Mouse (Mus musculus) forebrain, embryonic 12.5 days (tissue): Measurements from ENCODE around the gene Sorbs1. TPM values are rescaled to one million over a fixed set of nuclear protein-coding genes. Genes with fewer than 3 reads are reported as not detected.
A peak's percentile ranks its signal among the peaks of the same experiment; 100 is the strongest.

ENCODE experiments used
- ATAC-seq: fragments of 200-750 bp; cut with Nextera tagmentation; 2 replicates; pipeline ENCODE4 v1.8.0; 2017; ENCODE audit warnings: moderate TSS enrichment; ENCODE audit not compliant: low FRiP score
- H3K27ac ChIP-seq: fragments of 300-500 bp; sonication (generic); 2 replicates; pipeline ENCODE4 v1.5.1; 2016; ENCODE audit warnings: mild to moderate bottlenecking
- H3K27me3 ChIP-seq: fragments of 300-500 bp; sonication (generic); 2 replicates; pipeline ENCODE4 v1.6.1; 2016; ENCODE audit warnings: mild to moderate bottlenecking
- H3K36me3 ChIP-seq: fragments of 300-500 bp; sonication (generic); replicated peaks from 2 replicates; pipeline ENCODE4 v1.6.1; 2016; ENCODE audit warnings: mild to moderate bottlenecking
- H3K4me1 ChIP-seq: fragments of 300-500 bp; sonication (generic); 2 replicates; pipeline ENCODE4 v1.6.1; 2016
- H3K4me2 ChIP-seq: fragments of 300-500 bp; sonication (generic); 2 replicates; pipeline ENCODE4 v1.6.1; 2016; ENCODE audit warnings: mild to moderate bottlenecking, moderate library complexity
- H3K4me3 ChIP-seq: fragments of 300-500 bp; sonication (generic); replicated peaks from 2 replicates; pipeline ENCODE4 v1.5.1; 2016; ENCODE audit warnings: mild to moderate bottlenecking
- H3K9ac ChIP-seq: fragments of 300-500 bp; sonication (generic); 2 replicates; pipeline ENCODE4 v1.6.1; 2016; ENCODE audit warnings: mild to moderate bottlenecking
- H3K9me3 ChIP-seq: fragments of 300-500 bp; sonication (generic); 2 replicates; pipeline ENCODE4 v1.6.1; 2016
- WGBS: fragments of 180-500 bp; shearing (Covaris S2); methylation state at CpG from one replicate; pipeline ENCODE4 v1.1.7; 2016; 5-methylcytosine and 5-hydroxymethylcytosine counted together
- polyA plus RNA-seq: library from polyadenylated mRNA; unstranded; fragments of >200 nt; fragmentation: Nextera tagmentation; extraction: Ambion mirVana; gene quantifications from 2 replicates; pipeline ENCODE4 v1.2.1, GENCODE M21; 2016

The Sorbs1 gene
- polyA plus RNA-seq, 1 experiment from 2014 or later, result 69.3 TPM

GRCm38 (mm10) chr19:40429572-40429971 lies 84.0 kb downstream of the Sorbs1 start:
- WGBS, result 86% methylated on average over 3 of the region's 3 CpGs
- no peak for ATAC-seq
- H3K4me3 ChIP-seq, result no peak overlapping the region
- H3K9me3 ChIP-seq, result no peaks in the 10 kb centered on the region
- H3K4me1 ChIP-seq, result peaks cover 22% of the 10 kb centered on the region
- H3K4me2 ChIP-seq, result no peak overlapping the region
- no peaks in the 10 kb centered on the region for H3K27me3 ChIP-seq
- H3K27ac ChIP-seq, result no peak overlapping the region
- H3K36me3 ChIP-seq, result no peaks in the 10 kb centered on the region
- H3K9ac ChIP-seq, result no peak overlapping the region

GRCm38 (mm10) chr19:40429169-40429568 lies 84.4 kb downstream of the Sorbs1 start:
- Histone ChIP-seq H3K9me3 (no peaks in the 10 kb centered on the region), H3K36me3 (no peaks in the 10 kb centered on the region), H3K27ac (0 out of 2 replicates have a peak overlapping the region, but pooled peaks have one; percentile 13), H3K4me2 (no peak overlapping the region), H3K9ac (no peak overlapping the region), H3K27me3 (no peaks in the 10 kb centered on the region), H3K4me1 (peaks cover 18% of the 10 kb centered on the region), H3K4me3 (no peak overlapping the region)
- ATAC-seq, result no peak
- 80% methylated on average over 3 of the region's 3 CpGs for WGBS

- Histone ChIP-seq H3K9ac (no peak overlapping the region), H3K27ac (peak overlapping the region; percentile 65), H3K27me3 (no peaks in the 10 kb centered on the region), H3K4me2 (no peak overlapping the region), H3K9me3 (no peaks in the 10 kb centered on the region), H3K4me1 (peaks cover 11% of the 10 kb centered on the region), H3K36me3 (no peaks in the 10 kb centered on the region), H3K4me3 (no peak overlapping the region)
- 83% methylated on average over 16 of the region's 16 CpGs for WGBS
- ATAC-seq, result peak; percentile 65; the same call in 1 of the 2 replicates
These were observed 87.2 kb downstream of the Sorbs1 start for GRCm38 (mm10) chr19:40426103-40426960.

- H3K4me2 ChIP-seq, result no peak overlapping the region
- H3K27me3 ChIP-seq, result no peaks in the 10 kb centered on the region
- no peak for ATAC-seq
- 78% methylated on average over 5 of the region's 5 CpGs for WGBS
- H3K27ac ChIP-seq, result peak overlapping the region; percentile 33; the same call in 1 of the 2 replicates
- no peaks in the 10 kb centered on the region for H3K36me3 ChIP-seq
- H3K4me3 ChIP-seq, result no peak overlapping the region
- no peaks in the 10 kb centered on the region for H3K9me3 ChIP-seq
- H3K9ac ChIP-seq, result no peak overlapping the region
- H3K4me1 ChIP-seq, result peaks cover 11% of the 10 kb centered on the region
These were observed 88.3 kb downstream of the Sorbs1 start for GRCm38 (mm10) chr19:40425326-40425725.

- H3K27ac ChIP-seq, result 0 out of 2 replicates have a peak overlapping the region, but pooled peaks have one; percentile 32
- peaks cover 5% of the 10 kb centered on the region; the same call in 1 of the 2 replicates for H3K4me1 ChIP-seq
- no peaks in the 10 kb centered on the region for H3K27me3 ChIP-seq
- H3K4me3 ChIP-seq, result no peak overlapping the region
- H3K4me2 ChIP-seq, result no peak overlapping the region
- WGBS, result 51% methylated on average over 7 of the region's 7 CpGs
- no peaks in the 10 kb centered on the region for H3K9me3 ChIP-seq
- no peak overlapping the region for H3K9ac ChIP-seq
- ATAC-seq, result no peak
- H3K36me3 ChIP-seq, result no peaks in the 10 kb centered on the region
These were observed 92.5 kb downstream of the Sorbs1 start for GRCm38 (mm10) chr19:40421037-40421436.

- H3K9me3 ChIP-seq, result no peaks in the 10 kb centered on the region
- H3K27me3 ChIP-seq, result no peaks in the 10 kb centered on the region
- no peak overlapping the region for H3K4me3 ChIP-seq
- ATAC-seq, result no peak
- H3K36me3 ChIP-seq, result no peaks in the 10 kb centered on the region
- peaks cover 12% of the 10 kb centered on the region for H3K4me1 ChIP-seq
- no peak overlapping the region for H3K27ac ChIP-seq
- no peak overlapping the region for H3K4me2 ChIP-seq
- no peak overlapping the region for H3K9ac ChIP-seq
- WGBS, result 83% methylated on average over 7 of the region's 7 CpGs
These were observed 94.3 kb downstream of the Sorbs1 start for GRCm38 (mm10) chr19:40419315-40419714.

- no peak overlapping the region for H3K4me2 ChIP-seq
- H3K4me1 ChIP-seq, result peaks cover 7% of the 10 kb centered on the region
- ATAC-seq, result no peak
- no peaks in the 10 kb centered on the region for H3K27me3 ChIP-seq
- H3K4me3 ChIP-seq, result no peak overlapping the region
- 83% methylated on average over 8 of the region's 8 CpGs for WGBS
- H3K9ac ChIP-seq, result no peak overlapping the region
- H3K27ac ChIP-seq, result no peak overlapping the region
- H3K36me3 ChIP-seq, result no peaks in the 10 kb centered on the region
- H3K9me3 ChIP-seq, result no peaks in the 10 kb centered on the region
These were observed 96.3 kb downstream of the Sorbs1 start for GRCm38 (mm10) chr19:40417155-40417821.

GRCm38 (mm10) chr19:40415725-40416124 lies 97.9 kb downstream of the Sorbs1 start:
- ATAC-seq, result no peak
- WGBS, result 100% methylated on average over 1 of the region's 1 CpGs
- H3K27me3 ChIP-seq, result no peaks in the 10 kb centered on the region

GRCm38 (mm10) chr19:40414798-40415475 lies 98.6 kb downstream of the Sorbs1 start:
- Histone ChIP-seq H3K4me2 (no peak overlapping the region), H3K27ac (peak overlapping the region; percentile 51), H3K9ac (no peak overlapping the region), H3K9me3 (no peaks in the 10 kb centered on the region), H3K36me3 (no peaks in the 10 kb centered on the region), H3K4me3 (no peak overlapping the region), H3K27me3 (no peaks in the 10 kb centered on the region), H3K4me1 (peaks cover 13% of the 10 kb centered on the region)
- 73% methylated on average over 11 of the region's 11 CpGs for WGBS
- no peak; the same call in 1 of the 2 replicates for ATAC-seq

More at GRCm38 (mm10) chr19:40415725-40416124, 97.9 kb downstream of the Sorbs1 start:
- no peak overlapping the region for H3K4me3 ChIP-seq
- H3K36me3 ChIP-seq, result no peaks in the 10 kb centered on the region
- no peak overlapping the region for H3K4me2 ChIP-seq
- no peaks in the 10 kb centered on the region for H3K9me3 ChIP-seq
- no peak overlapping the region for H3K9ac ChIP-seq
- H3K4me1 ChIP-seq, result peaks cover 13% of the 10 kb centered on the region
- H3K27ac ChIP-seq, result no peak overlapping the region

- no peak overlapping the region for H3K4me3 ChIP-seq
- 87% methylated on average over 6 of the region's 6 CpGs for WGBS
- no peaks in the 10 kb centered on the region for H3K9me3 ChIP-seq
- H3K4me2 ChIP-seq, result no peak overlapping the region
- no peaks in the 10 kb centered on the region for H3K27me3 ChIP-seq
- H3K36me3 ChIP-seq, result no peaks in the 10 kb centered on the region
- H3K4me1 ChIP-seq, result peaks cover 13% of the 10 kb centered on the region
- H3K9ac ChIP-seq, result no peak overlapping the region
- no peak overlapping the region for H3K27ac ChIP-seq
- no peak for ATAC-seq
These were observed 99.2 kb downstream of the Sorbs1 start for GRCm38 (mm10) chr19:40414386-40414785.

GRCm38 (mm10) chr19:40411379-40411813 lies 102.2 kb downstream of the Sorbs1 start:
- 46% methylated on average over 6 of the region's 6 CpGs for WGBS
- Histone ChIP-seq H3K27ac (0 out of 2 replicates have a peak overlapping the region, but pooled peaks have one; percentile 36), H3K9me3 (no peaks in the 10 kb centered on the region), H3K4me3 (no peak overlapping the region), H3K9ac (no peak overlapping the region), H3K36me3 (no peaks in the 10 kb centered on the region), H3K4me1 (peaks cover 13% of the 10 kb centered on the region), H3K27me3 (no peaks in the 10 kb centered on the region), H3K4me2 (no peak overlapping the region)
- no peak for ATAC-seq

GRCm38 (mm10) chr19:40410511-40410910 lies 103.1 kb downstream of the Sorbs1 start:
- Histone ChIP-seq H3K4me1 (peaks cover 13% of the 10 kb centered on the region), H3K4me2 (no peak overlapping the region), H3K27me3 (no peaks in the 10 kb centered on the region), H3K27ac (no peak overlapping the region), H3K36me3 (no peaks in the 10 kb centered on the region), H3K9me3 (no peaks in the 10 kb centered on the region), H3K9ac (no peak overlapping the region), H3K4me3 (no peak overlapping the region)
- 91% methylated on average over 4 of the region's 4 CpGs for WGBS
- ATAC-seq, result no peak
